Mouse (Mus musculus) hindbrain, embryonic 16.5 days (tissue): ENCODE results near the gene Mob3a. TPM values are rescaled to one million over a fixed set of nuclear protein-coding genes. Genes with fewer than 3 reads are reported as not detected.

ENCODE experiments used
- ATAC-seq: fragments of 200-750 bp; cut with Nextera tagmentation; 2 replicates; pipeline ENCODE4 v1.8.0; 2017; ENCODE audit warnings: moderate TSS enrichment, moderate library complexity
- H3K27ac ChIP-seq: fragments of 300-500 bp; sonication (generic); 2 replicates; pipeline ENCODE4 v1.5.1; 2014; ENCODE audit warnings: low read depth, mild to moderate bottlenecking, control low read depth, low read length, moderate library complexity
- H3K27me3 ChIP-seq: fragments of 300-500 bp; sonication (generic); replicated peaks from 2 replicates; pipeline ENCODE4 v1.6.1; 2014; ENCODE audit warnings: low read length; ENCODE audit not compliant: control insufficient read depth, insufficient read depth
- H3K36me3 ChIP-seq: fragments of 300-500 bp; sonication (generic); 2 replicates; pipeline ENCODE4 v1.6.1; 2014; ENCODE audit warnings: mild to moderate bottlenecking, low read length, moderate library complexity, mixed read lengths; ENCODE audit not compliant: control insufficient read depth, insufficient read depth
- H3K4me1 ChIP-seq: fragments of 300-500 bp; sonication (generic); 2 replicates; pipeline ENCODE4 v1.6.1; 2014; ENCODE audit warnings: low read depth, low read length; ENCODE audit not compliant: control insufficient read depth, insufficient read depth
- H3K4me2 ChIP-seq: fragments of 300-500 bp; sonication (generic); 2 replicates; pipeline ENCODE4 v1.6.1; 2014; ENCODE audit warnings: mild to moderate bottlenecking, low read length, control low read depth, moderate library complexity
- H3K4me3 ChIP-seq: fragments of 300-500 bp; sonication (generic); 2 replicates; pipeline ENCODE4 v1.5.1; 2014; ENCODE audit warnings: mild to moderate bottlenecking, low read length, control low read depth, moderate library complexity
- H3K9ac ChIP-seq: fragments of 300-500 bp; sonication (generic); 2 replicates; pipeline ENCODE4 v1.6.1; 2014; ENCODE audit warnings: low read depth, mild to moderate bottlenecking, control low read depth, low read length, moderate library complexity
- H3K9me3 ChIP-seq: fragments of 300-500 bp; sonication (generic); 2 replicates; pipeline ENCODE4 v1.6.1; 2014; ENCODE audit warnings: mild to moderate bottlenecking, low read length, moderate library complexity; ENCODE audit not compliant: control insufficient read depth
- WGBS: fragments of 180-500 bp; shearing (Covaris S2); extraction: QIAGEN DNeasy Blood & Tissue Kit; methylation state at CpG from one replicate; pipeline ENCODE4 v1.1.7; 2014; 5-methylcytosine and 5-hydroxymethylcytosine counted together
- polyA plus RNA-seq: library from polyadenylated mRNA; unstranded; fragments of >200 nt; fragmentation: Nextera tagmentation; extraction: Ambion mirVana; gene quantifications from 2 replicates; pipeline ENCODE4 v1.2.1, GENCODE M21; 2015

The Mob3a gene
- polyA plus RNA-seq, 1 experiment from 2014 or later, result 56.9 TPM

DNA sequence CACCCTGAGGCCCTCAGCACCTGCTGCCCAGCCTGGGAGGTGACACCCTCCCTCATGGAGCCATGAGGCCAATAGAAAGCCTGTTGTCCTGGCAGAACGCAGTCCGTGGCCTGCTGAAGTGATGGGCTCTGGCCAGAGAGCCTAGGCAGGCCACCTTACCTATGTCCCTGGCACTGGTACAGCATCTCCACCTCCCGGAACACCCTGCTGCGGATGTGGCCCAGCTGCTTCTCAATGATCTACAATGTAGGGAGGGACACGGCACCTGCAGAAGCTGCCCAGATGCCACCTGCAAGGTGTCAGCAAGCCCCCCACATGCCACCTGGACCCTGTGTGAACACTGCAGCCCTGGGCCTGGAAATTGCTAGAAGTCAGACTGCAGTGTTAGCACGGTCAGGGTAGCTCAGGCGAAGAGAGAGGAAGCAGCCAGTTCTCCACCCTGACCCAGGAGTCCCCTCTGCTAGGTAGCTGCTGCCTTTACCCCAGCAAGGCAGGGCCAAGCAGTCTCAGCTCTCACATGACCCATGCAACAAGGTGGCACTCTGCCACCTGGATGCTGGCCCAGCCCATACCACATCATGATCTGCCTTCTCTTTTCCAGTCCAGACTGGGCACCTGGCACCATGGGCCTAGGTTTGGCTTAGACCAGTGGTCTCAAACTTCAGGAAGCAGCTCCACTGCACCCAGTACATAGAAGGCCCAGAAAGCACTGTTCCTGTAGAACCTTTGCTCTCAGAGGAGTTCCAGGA, 31.9 kb downstream of the Mob3a start:
- 92% methylated on average over 6 of the region's 7 CpGs for WGBS
- Histone ChIP-seq H3K4me1 (peaks cover 29% of the 10 kb centered on the region), H3K4me3 (no peak overlapping the region), H3K36me3 (peaks cover 48% of the 10 kb centered on the region), H3K4me2 (no peak overlapping the region), H3K27ac (no peak overlapping the region), H3K9me3 (no peaks in the 10 kb centered on the region), H3K27me3 (no peaks in the 10 kb centered on the region), H3K9ac (no peak overlapping the region)
- ATAC-seq, result no peak

DNA sequence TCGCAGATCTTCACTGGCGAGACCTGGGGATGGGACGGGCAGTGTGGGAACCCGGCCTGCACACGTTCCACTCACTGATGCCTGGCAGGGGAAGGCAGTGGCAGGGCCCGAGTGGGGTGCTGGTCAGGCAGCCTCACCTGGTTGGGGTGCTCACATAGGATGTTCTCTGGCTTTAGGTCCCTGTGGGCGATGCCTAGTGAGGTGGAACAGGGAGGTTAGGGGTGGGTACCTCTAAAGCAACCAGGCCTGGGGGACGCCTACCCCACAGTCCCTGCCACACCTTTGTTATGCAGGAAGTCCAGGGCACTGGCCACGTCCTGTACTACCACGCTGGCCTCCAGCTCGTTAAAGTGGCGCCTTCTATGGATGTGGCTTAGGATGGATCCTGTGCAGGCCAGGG, 32.8 kb downstream of the Mob3a start:
- Histone ChIP-seq H3K27ac (no peak overlapping the region), H3K4me3 (no peak overlapping the region), H3K9me3 (no peaks in the 10 kb centered on the region), H3K9ac (no peak overlapping the region), H3K27me3 (no peaks in the 10 kb centered on the region), H3K4me1 (peaks cover 20% of the 10 kb centered on the region), H3K4me2 (no peak overlapping the region), H3K36me3 (peaks cover 48% of the 10 kb centered on the region)
- 93% methylated on average over 12 of the region's 12 CpGs for WGBS
- no peak for ATAC-seq

DNA sequence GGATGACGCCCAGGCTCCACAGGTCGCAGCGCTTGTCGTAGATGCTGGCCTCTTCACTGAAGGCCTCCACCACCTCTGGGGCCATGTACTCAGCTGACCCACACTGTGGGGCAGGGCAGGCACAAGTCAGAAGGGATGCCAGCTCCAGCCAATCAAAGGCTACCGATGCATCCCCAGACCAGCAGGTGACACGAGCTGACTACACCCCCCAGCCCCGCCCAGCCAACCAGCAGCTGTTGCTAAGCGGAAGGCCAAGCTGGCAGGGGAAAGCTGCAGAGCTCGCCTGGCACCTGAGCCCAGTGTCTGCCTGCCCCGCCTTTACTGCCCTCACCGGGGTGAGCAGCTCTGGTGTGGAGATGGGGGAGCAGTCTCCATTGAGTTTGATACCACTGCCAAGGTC, 33.2 kb downstream of the Mob3a start:
- H3K4me3 ChIP-seq, result no peak overlapping the region
- no peak overlapping the region for H3K4me2 ChIP-seq
- H3K27me3 ChIP-seq, result no peaks in the 10 kb centered on the region
- no peak overlapping the region for H3K9ac ChIP-seq
- peaks cover 48% of the 10 kb centered on the region for H3K36me3 ChIP-seq
- peaks cover 16% of the 10 kb centered on the region for H3K4me1 ChIP-seq
- H3K9me3 ChIP-seq, result no peaks in the 10 kb centered on the region
- ATAC-seq, result no peak
- 76% methylated on average over 11 of the region's 11 CpGs for WGBS
- H3K27ac ChIP-seq, result no peak overlapping the region

DNA sequence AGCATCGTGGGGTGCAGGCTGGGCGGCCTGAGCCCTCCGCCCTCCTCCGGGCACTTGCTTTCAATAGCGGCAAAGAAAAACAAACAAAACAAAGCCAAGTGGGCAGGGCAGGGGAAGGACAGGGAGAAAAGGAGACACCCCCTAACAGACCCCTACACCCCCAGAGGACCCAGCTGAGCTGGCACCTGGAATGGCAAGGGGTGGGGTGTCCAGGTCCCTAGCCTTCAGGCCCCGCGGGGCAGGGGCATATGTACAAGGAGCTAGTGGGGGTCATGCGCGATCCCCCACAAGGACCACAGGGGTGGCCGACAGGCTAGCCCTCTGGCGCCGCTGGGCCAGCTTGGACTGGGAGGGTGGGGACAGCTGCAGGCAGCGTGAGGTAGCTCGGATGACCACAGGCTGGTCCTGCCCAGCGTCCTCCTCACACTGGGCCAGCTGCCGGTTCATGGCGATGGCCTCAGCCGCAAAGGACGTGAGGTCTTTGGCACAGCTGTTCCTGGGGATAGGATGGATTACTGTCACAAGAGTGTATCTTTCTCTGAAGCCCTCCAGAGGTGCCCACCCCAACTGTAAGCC, 34.9 kb downstream of the Mob3a start:
- H3K36me3 ChIP-seq, result peaks cover 48% of the 10 kb centered on the region

DNA sequence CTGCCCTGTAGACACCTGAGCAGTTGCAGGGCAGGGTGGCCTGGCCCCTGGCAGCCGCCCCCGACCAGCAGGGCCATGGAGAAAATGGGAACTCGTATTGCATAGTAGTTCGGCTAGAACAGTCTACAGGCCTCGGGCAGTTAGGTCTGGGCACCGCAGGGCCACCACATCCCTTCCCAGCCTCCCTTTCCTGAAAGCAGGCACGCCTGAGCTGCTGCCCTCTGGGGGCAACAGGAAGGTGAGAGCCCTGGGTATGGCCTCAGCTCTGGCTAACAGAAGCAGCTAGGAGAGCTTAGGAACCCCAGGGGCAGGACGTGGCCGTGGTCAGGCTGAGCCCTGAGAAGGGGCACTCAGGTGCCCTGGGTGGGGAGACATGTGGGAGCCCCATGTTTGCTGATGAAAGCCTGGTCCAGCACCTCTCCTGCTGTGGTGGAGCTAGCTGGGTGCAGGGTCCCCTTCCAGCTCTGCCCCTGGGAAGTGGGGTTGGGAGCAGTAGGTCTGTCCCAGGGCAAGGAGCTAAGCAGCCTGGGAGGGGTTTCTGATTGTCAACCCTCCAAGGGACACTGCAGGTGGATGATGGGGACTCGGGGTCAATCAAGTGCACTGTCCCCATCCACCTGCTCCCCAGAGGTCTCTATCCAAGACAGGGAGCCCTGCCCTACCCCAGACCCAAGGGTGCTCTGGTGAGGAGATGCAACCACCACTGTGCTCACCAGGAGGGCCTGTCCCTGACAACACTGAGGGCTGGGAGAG, 35.6 kb downstream of the Mob3a start:
- Histone ChIP-seq H3K9me3 (no peaks in the 10 kb centered on the region), H3K36me3 (peaks cover 42% of the 10 kb centered on the region), H3K4me1 (no peaks in the 10 kb centered on the region; the same call in none of the 2 replicates), H3K4me3 (no peak overlapping the region), H3K27me3 (no peaks in the 10 kb centered on the region), H3K9ac (no peak overlapping the region), H3K4me2 (no peak overlapping the region), H3K27ac (no peak overlapping the region)
- 78% methylated on average over 10 of the region's 10 CpGs for WGBS
- ATAC-seq, result no peak

More for the DNA sequence above, 34.9 kb downstream of the Mob3a start:
- no peaks in the 10 kb centered on the region for H3K27me3 ChIP-seq
- H3K4me1 ChIP-seq, result peaks cover under 1% of the 10 kb centered on the region
- ATAC-seq, result no peak
- no peak overlapping the region for H3K27ac ChIP-seq
- no peak overlapping the region for H3K4me3 ChIP-seq
- no peak overlapping the region for H3K9ac ChIP-seq
- no peaks in the 10 kb centered on the region for H3K9me3 ChIP-seq
- 80% methylated on average over 19 of the region's 19 CpGs for WGBS
- H3K4me2 ChIP-seq, result no peak overlapping the region

DNA sequence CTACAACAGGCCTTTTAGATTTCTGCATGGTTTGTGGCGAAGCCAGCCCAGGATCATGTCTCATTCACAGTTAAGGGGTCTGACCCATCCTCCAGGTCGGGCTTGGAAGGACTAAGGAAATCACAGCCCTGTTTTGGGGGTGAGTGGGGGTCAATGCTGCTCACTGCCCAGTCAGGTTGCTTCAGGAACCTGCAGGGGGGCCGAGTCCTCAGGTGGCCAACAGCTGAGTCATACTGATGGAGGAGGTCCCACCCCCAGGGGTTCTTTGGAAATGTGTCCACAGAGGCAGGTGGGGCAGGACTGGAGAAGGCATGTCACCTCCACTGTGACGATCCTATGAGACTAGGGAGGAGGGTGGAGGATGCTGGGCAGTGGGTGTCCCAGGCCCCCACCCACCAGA, 36.3 kb downstream of the Mob3a start:
- Histone ChIP-seq H3K4me1 (no peaks in the 10 kb centered on the region; the same call in none of the 2 replicates), H3K36me3 (peaks cover 38% of the 10 kb centered on the region), H3K9me3 (no peaks in the 10 kb centered on the region), H3K4me3 (no peak overlapping the region), H3K9ac (peak overlapping the region; percentile 16; the same call in 1 of the 2 replicates), H3K4me2 (no peak overlapping the region), H3K27me3 (no peaks in the 10 kb centered on the region), H3K27ac (peak overlapping the region; percentile 45; the same call in 1 of the 2 replicates)
- ATAC-seq, result no peak
- 71% methylated on average over 4 of the region's 4 CpGs for WGBS

DNA sequence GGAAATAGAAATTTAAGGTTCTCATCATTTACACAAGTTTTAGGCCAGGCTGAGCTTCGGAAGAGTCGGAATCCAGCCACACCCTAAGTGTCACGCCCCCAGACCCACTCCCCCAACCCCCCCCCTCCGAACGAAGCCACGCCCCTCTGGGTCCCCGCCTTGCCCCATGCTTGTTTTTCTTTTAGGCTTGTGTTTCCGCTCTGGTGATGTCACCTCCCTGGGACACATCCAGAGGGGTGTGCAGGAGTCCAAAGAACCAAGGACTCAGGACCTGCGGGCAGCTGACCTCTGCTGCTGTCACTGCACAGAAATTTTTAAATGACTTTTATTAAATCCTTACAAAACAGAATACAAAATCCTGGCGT, 36.8 kb downstream of the Mob3a start:
- no peak overlapping the region; the same call in 1 of the 2 replicates for H3K4me2 ChIP-seq
- peak overlapping the region; percentile 61; the same call in 1 of the 2 replicates for H3K27ac ChIP-seq
- no peak for ATAC-seq
- no peaks in the 10 kb centered on the region; the same call in 1 of the 2 replicates for H3K4me1 ChIP-seq
- 22% methylated on average over 10 of the region's 10 CpGs for WGBS
- H3K9me3 ChIP-seq, result no peaks in the 10 kb centered on the region
- no peak overlapping the region for H3K4me3 ChIP-seq
- H3K27me3 ChIP-seq, result no peaks in the 10 kb centered on the region
- H3K36me3 ChIP-seq, result peaks cover 34% of the 10 kb centered on the region
- peak overlapping the region; percentile 16; the same call in 1 of the 2 replicates for H3K9ac ChIP-seq

DNA sequence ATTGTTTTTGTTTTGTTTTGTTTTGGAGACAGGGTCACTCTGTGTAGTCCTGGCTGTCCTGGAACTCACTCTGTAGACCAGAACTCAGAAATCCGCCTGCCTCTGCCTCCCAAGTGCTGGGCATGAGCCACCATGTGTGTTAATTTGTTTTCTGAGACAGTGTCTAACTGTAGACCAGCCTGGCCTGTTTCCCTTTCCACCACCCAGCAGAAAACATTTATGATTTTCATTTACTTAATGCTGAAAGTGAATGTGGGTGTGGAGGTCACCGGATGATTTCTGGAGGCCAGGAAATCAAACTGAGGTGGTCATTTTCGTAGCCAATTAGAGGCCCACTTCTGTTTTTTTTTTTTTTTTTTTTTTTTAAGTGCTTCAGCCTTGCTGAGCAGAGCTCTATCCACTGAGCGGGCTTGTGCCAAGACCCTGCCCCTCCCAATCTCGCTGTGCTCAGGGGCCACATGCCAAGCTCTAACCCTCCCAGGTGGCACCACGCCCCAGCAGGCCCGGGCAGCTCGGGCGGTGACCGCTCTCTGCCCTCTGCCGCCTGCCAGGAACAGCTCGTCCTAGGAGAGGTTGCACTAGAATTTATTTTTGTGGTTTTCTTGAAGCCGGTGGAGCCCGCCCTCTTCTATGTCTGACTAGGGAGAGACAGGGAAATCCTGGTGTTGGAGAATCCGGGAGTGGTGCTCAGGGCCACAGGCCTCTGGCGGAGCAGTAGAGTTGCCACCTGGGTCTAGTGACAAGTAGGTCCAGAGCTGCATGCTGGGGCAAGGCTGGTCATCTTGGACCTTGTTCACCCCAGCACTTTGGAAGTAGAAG, 37.4 kb downstream of the Mob3a start:
- Histone ChIP-seq H3K36me3 (peaks cover 32% of the 10 kb centered on the region), H3K9me3 (no peaks in the 10 kb centered on the region), H3K27ac (peak overlapping the region; percentile 61; the same call in 1 of the 2 replicates), H3K4me3 (no peak overlapping the region), H3K9ac (no peak overlapping the region), H3K4me1 (no peaks in the 10 kb centered on the region; the same call in 1 of the 2 replicates), H3K4me2 (no peak overlapping the region; the same call in 1 of the 2 replicates), H3K27me3 (no peaks in the 10 kb centered on the region)
- 31% methylated on average over 16 of the region's 16 CpGs for WGBS
- no peak for ATAC-seq
